Mouse (Mus musculus): ENCODE measurements at regions not wholly inside any gene's neighbourhood (a gene's known extent, or its start where the extent isn't known, plus 50 kb on each side); places are given as distances from the start of the nearest gene placed in this dataset.

- no peaks in the 10 kb centered on the region; the same call in 1 of the 2 replicates for H3K4me1 ChIP-seq (replicated peaks)
- no peaks in the 10 kb centered on the region for H3K36me3 ChIP-seq
- H3K9ac ChIP-seq, result no peak overlapping the region
- H3K4me3 ChIP-seq, result no peak overlapping the region
- no peaks in the 10 kb centered on the region for H3K9me3 ChIP-seq (replicated peaks)
- H3K4me2 ChIP-seq, result no peak overlapping the region
- H3K27ac ChIP-seq (ENCODE audit: poor library complexity, severe bottlenecking), result no peak overlapping the region
- WGBS, result 10% methylated on average over 2 of the region's 2 CpGs
- H3K27me3 ChIP-seq (replicated peaks), result no peaks in the 10 kb centered on the region
- ATAC-seq (ENCODE audit: insufficient number of reproducible peaks, low FRiP score), result no peak
These were observed 273.0 kb downstream of the Bche start for GRCm38 (mm10) chr3:73435241-73435640.

GRCm38 (mm10) chr3:73434331-73434730, 273.9 kb downstream of the Bche start:
- Histone ChIP-seq H3K9ac (no peak overlapping the region), H3K4me2 (no peak overlapping the region), H3K4me1 (replicated peaks) (no peaks in the 10 kb centered on the region; the same call in 1 of the 2 replicates), H3K27me3 (replicated peaks) (no peaks in the 10 kb centered on the region), H3K9me3 (replicated peaks) (no peaks in the 10 kb centered on the region), H3K4me3 (no peak overlapping the region), H3K36me3 (no peaks in the 10 kb centered on the region), H3K27ac (ENCODE audit: poor library complexity, severe bottlenecking) (no peak overlapping the region)
- 60% methylated on average over 1 of the region's 1 CpGs for WGBS
- ATAC-seq (ENCODE audit: insufficient number of reproducible peaks, low FRiP score), result no peak

- WGBS, result 72% methylated on average over 4 of the region's 4 CpGs
- no peaks in the 10 kb centered on the region for H3K4me1 ChIP-seq (replicated peaks)
- H3K9me3 ChIP-seq (replicated peaks), result no peaks in the 10 kb centered on the region
- H3K4me3 ChIP-seq, result no peak overlapping the region
- no peak overlapping the region for H3K27ac ChIP-seq (ENCODE audit: poor library complexity, severe bottlenecking)
- H3K9ac ChIP-seq, result no peak overlapping the region
- H3K36me3 ChIP-seq, result no peaks in the 10 kb centered on the region
- H3K27me3 ChIP-seq (replicated peaks), result no peaks in the 10 kb centered on the region
- ATAC-seq (ENCODE audit: insufficient number of reproducible peaks, low FRiP score), result no peak
- H3K4me2 ChIP-seq, result no peak overlapping the region
These were observed 298.2 kb downstream of the Bche start for GRCm38 (mm10) chr3:73409929-73410522.

DNA sequence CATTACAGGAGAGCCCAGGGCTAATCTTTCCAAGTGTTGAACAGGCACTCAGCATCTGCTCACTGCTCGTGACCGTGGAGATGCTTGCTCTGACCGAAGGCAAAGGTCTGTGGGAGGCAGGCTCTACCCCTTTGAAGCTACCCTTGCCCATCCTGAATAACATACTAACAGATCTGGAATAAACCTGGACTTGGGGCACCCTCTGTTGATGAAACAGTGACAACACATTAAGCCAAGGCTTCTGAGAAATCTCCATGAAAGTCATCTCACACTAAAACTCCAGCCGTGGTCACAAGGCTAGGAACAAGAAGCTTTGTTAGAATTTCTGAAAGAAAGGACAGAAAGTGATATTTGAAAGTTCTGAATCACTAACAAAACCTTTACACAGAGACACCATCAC, 306.8 kb downstream of the Bche start:
- Histone ChIP-seq H3K4me3 (no peak overlapping the region), H3K4me1 (replicated peaks) (no peaks in the 10 kb centered on the region)
- WGBS, result 59% methylated on average over 4 of the region's 4 CpGs

DNA sequence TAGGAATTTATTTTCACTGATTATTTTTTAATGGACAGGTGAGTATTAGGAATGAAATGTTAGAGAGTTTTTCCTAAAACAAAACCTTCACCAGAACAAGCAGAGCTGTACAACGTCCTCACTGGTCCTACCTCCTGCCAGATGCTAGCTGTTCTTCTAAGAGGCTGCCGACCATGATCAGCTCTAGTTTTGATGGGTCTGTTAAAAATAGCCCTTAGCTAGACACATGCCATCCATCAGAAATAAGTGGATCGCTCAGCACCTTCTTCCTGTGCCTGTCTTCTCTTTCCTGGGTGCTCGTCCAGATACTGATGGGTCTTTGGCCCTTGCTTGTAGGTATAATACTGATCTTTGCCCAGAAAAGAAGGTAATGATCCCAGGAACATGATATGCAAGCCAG, 312.4 kb downstream of the Bche start:
- Histone ChIP-seq H3K4me3 (no peak overlapping the region), H3K27ac (ENCODE audit: poor library complexity, severe bottlenecking) (no peak overlapping the region), H3K27me3 (replicated peaks) (no peaks in the 10 kb centered on the region), H3K9ac (no peak overlapping the region), H3K4me2 (peak overlapping the region; percentile 38), H3K36me3 (no peaks in the 10 kb centered on the region), H3K4me1 (replicated peaks) (0 out of 2 replicates have a peak, but pooled peaks cover 8% of the 10 kb centered on the region), H3K9me3 (replicated peaks) (no peaks in the 10 kb centered on the region)
- ATAC-seq (ENCODE audit: insufficient number of reproducible peaks, low FRiP score), result no peak
- 35% methylated on average over 4 of the region's 4 CpGs for WGBS

More for the DNA sequence above, 306.8 kb downstream of the Bche start:
- H3K4me2 ChIP-seq, result no peak overlapping the region
- no peak for ATAC-seq (ENCODE audit: insufficient number of reproducible peaks, low FRiP score)
- H3K27ac ChIP-seq (ENCODE audit: poor library complexity, severe bottlenecking), result no peak overlapping the region
- no peaks in the 10 kb centered on the region for H3K27me3 ChIP-seq (replicated peaks)
- no peak overlapping the region for H3K9ac ChIP-seq
- H3K36me3 ChIP-seq, result no peaks in the 10 kb centered on the region
- no peaks in the 10 kb centered on the region for H3K9me3 ChIP-seq (replicated peaks)

DNA sequence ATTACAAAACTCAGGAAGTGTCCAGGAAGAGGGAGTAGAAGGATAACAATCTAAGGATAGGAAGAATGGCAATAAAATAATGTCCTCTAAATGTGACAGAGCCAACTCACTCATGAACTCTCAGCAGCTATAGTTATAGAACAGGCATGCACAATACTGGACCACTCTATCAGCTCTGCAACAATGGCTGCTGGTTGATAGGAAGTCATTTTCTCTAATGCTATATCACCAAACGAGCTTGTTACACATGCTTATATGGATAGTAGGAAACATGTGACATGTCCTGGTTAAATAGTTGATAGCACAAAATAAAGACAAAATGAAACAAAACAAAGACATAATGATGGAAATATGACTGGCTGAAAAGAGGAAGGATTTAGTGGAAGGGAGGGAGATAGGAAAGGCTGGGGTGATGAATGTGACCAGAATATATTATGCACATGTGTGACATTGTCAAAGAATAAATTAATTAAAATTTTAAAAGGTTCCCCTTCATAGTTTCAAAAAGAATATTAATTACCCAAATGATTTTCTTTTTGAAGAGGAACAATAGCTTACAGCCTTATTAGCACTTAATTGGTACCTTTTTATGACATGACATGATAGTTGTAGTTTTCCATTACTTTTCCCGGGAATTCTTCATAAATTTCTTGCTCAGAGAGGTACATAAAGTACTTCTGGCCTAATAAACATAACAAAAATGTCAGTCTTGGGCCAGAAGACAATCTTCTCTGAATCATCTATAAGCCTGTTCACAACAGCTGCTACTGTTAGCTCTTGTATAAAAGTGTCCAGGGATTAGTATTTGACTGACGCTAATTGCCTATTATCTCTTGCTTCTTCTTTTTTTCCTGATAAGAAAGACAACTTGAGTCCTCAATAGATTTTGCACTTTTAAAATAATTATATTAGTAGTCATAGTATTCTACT, 318.2 kb downstream of the Bche start:
- H3K36me3 ChIP-seq, result no peaks in the 10 kb centered on the region

DNA sequence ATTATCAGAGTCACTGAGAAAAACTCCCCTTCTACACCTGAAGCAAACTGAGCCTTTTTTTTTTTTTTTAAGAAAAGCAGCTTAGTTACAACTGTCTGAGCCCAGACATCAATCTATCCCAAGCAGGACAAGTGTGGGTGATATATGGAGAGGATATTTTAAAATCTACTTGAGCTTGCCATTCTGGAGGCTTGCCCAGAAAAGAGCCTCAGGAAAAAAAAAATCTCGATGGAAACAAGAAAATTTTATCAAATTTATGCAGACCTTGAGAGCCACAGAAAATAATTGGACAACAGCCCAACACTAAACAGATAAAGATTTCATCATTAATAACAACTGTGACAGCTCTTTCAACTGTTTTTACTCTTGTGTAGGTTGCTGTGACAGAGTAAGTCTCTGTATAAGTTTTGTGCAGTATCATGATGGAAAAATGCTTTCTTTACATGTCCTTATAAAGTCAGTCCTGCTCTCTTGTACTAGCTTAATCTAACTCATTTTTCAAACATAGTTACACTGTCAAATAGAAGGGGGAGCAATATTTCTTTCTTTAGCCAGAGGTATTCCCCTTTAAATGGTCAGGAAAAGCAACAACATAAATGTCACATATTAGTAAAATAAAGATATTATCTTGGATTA, 297.4 kb upstream of the Slitrk3 start:
- H3K27me3 ChIP-seq (replicated peaks), result no peaks in the 10 kb centered on the region
- H3K4me2 ChIP-seq, result no peak overlapping the region
- H3K9me3 ChIP-seq (replicated peaks), result no peaks in the 10 kb centered on the region
- H3K4me3 ChIP-seq, result no peak overlapping the region
- H3K27ac ChIP-seq (ENCODE audit: poor library complexity, severe bottlenecking), result no peak overlapping the region
- H3K9ac ChIP-seq, result no peak overlapping the region
- WGBS, result 31% methylated on average over 1 of the region's 1 CpGs
- ATAC-seq (ENCODE audit: insufficient number of reproducible peaks, low FRiP score), result no peak
- no peaks in the 10 kb centered on the region for H3K36me3 ChIP-seq
- no peaks in the 10 kb centered on the region for H3K4me1 ChIP-seq (replicated peaks)

More for the DNA sequence above, 318.2 kb downstream of the Bche start:
- Histone ChIP-seq H3K4me1 (replicated peaks) (no peaks in the 10 kb centered on the region), H3K27me3 (replicated peaks) (no peaks in the 10 kb centered on the region), H3K9me3 (replicated peaks) (no peaks in the 10 kb centered on the region), H3K4me3 (no peak overlapping the region), H3K27ac (ENCODE audit: poor library complexity, severe bottlenecking) (no peak overlapping the region), H3K9ac (no peak overlapping the region), H3K4me2 (no peak overlapping the region)
- WGBS, result 73% methylated on average over 3 of the region's 3 CpGs
- ATAC-seq (ENCODE audit: insufficient number of reproducible peaks, low FRiP score), result no peak

DNA sequence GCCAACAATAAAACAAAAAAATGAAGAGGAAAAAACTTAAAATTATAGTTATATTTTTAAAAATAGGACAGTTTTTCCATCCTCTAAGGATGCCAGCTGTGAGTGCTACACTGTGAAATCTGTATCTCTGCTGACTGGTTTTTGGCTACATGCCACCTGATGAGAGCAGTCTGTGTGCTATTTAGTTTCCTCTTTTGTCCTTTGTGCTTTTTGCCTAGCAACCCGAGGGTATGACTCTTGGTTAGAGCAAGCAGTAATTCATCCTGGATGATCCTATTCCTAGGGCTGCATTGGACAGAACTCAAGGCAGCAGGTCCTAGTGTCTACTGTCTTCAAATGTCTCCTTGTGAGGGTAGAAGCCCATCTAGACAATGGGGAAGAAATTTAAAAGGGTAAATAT, 285.6 kb upstream of the Slitrk3 start:
- no peak for ATAC-seq (ENCODE audit: insufficient number of reproducible peaks, low FRiP score)
- no peaks in the 10 kb centered on the region for H3K27me3 ChIP-seq (replicated peaks)
- no peak overlapping the region for H3K4me3 ChIP-seq
- H3K27ac ChIP-seq (ENCODE audit: poor library complexity, severe bottlenecking), result no peak overlapping the region
- no peak overlapping the region for H3K9ac ChIP-seq
- H3K9me3 ChIP-seq (replicated peaks), result no peaks in the 10 kb centered on the region
- WGBS, result 15% methylated on average over 1 of the region's 1 CpGs
- 0 out of 2 replicates have a peak, but pooled peaks cover 2% of the 10 kb centered on the region for H3K4me1 ChIP-seq (replicated peaks)
- H3K36me3 ChIP-seq, result no peaks in the 10 kb centered on the region
- no peak overlapping the region for H3K4me2 ChIP-seq

- no peak overlapping the region for H3K27ac ChIP-seq (ENCODE audit: poor library complexity, severe bottlenecking)
- H3K27me3 ChIP-seq (replicated peaks), result no peaks in the 10 kb centered on the region
- no peak for ATAC-seq (ENCODE audit: insufficient number of reproducible peaks, low FRiP score)
- H3K4me3 ChIP-seq, result no peak overlapping the region
- 0 out of 2 replicates have a peak, but pooled peaks cover 2% of the 10 kb centered on the region for H3K4me1 ChIP-seq (replicated peaks)
- H3K4me2 ChIP-seq, result no peak overlapping the region
- 73% methylated on average over 2 of the region's 2 CpGs for WGBS
- H3K36me3 ChIP-seq, result no peaks in the 10 kb centered on the region
- no peak overlapping the region for H3K9ac ChIP-seq
- no peaks in the 10 kb centered on the region for H3K9me3 ChIP-seq (replicated peaks)
These were observed 282.1 kb upstream of the Slitrk3 start for GRCm38 (mm10) chr3:73339730-73340129.

DNA sequence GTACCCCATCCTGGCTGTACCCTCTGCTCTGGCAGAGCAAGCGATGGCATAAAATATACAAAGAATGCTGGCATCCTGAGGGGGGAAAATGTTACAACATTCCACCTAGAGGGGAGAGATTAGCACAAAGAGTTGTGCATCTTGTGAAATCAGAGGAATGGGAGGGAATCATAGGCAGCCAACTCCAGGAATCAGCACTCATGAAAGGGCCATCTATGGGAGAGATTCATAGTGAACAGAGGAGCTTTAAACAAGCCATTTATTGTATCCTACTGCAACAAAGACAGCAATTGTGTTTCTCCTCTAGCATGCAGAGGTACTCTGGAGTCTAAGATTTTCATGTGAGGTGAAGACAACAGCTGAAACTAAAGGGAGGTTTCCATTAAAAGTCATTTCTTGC, 265.6 kb upstream of the Slitrk3 start:
- no peak overlapping the region for H3K9ac ChIP-seq
- H3K27ac ChIP-seq (ENCODE audit: poor library complexity, severe bottlenecking), result no peak overlapping the region
- H3K4me1 ChIP-seq (replicated peaks), result 0 out of 2 replicates have a peak, but pooled peaks cover 2% of the 10 kb centered on the region
- no peak overlapping the region for H3K4me2 ChIP-seq
- no peaks in the 10 kb centered on the region for H3K27me3 ChIP-seq (replicated peaks)
- ATAC-seq (ENCODE audit: insufficient number of reproducible peaks, low FRiP score), result no peak
- WGBS, result 45% methylated on average over 1 of the region's 1 CpGs
- no peaks in the 10 kb centered on the region for H3K9me3 ChIP-seq (replicated peaks)
- H3K36me3 ChIP-seq, result no peaks in the 10 kb centered on the region
- no peak overlapping the region for H3K4me3 ChIP-seq
